Mouse (Mus musculus) cerebellum, adult 2 months (tissue): ENCODE data around the gene Fcgr4. TPM values are rescaled to one million over a fixed set of nuclear protein-coding genes. Genes with fewer than 3 reads are reported as not detected.

Experiments used
- DNase-seq, 2 experiments: peaks; one replicate each; pipeline ENCODE4 v3.0.0; 2021
- H3K27ac ChIP-seq: fragments of 200-500 bp; 2 replicates; pipeline ENCODE4 v1.5.1; 2012; ENCODE audit warnings: low read length, control low read depth, inconsistent platforms; ENCODE audit not compliant: insufficient read depth
- H3K27me3 ChIP-seq: fragments of 200-500 bp; 2 replicates; pipeline ENCODE4 v1.6.1; 2012; ENCODE audit warnings: inconsistent platforms, mild to moderate bottlenecking, low read length, moderate library complexity; ENCODE audit not compliant: control insufficient read depth, insufficient read depth
- H3K4me1 ChIP-seq: fragments of 200-500 bp; 2 replicates; pipeline ENCODE4 v1.6.1; 2011; ENCODE audit warnings: low read length; ENCODE audit not compliant: control insufficient read depth, insufficient read depth
- H3K4me3 ChIP-seq: fragments of 200-500 bp; replicated peaks from 2 replicates; pipeline ENCODE3; 2011; ENCODE audit warnings: mild to moderate bottlenecking, low read depth, low read length, control low read depth; ENCODE audit not compliant: insufficient read depth
- CTCF ChIP-seq: fragments of 200-500 bp; IDR thresholded peaks from 2 replicates; pipeline ENCODE4 v1.5.1; 2011; ENCODE audit warnings: low read depth, mild to moderate bottlenecking, control low read depth, low read length, moderate library complexity, borderline replicate concordance; ENCODE audit not compliant: insufficient read depth
- POLR2A ChIP-seq: fragments of 200-500 bp; IDR thresholded peaks from 2 replicates; pipeline ENCODE4 v1.6.1; 2011; ENCODE audit warnings: low read length, control low read depth, borderline replicate concordance; ENCODE audit not compliant: insufficient read depth
- WGBS: fragments of 180-500 bp; shearing (Covaris S2); methylation state at CpG from one replicate; pipeline ENCODE4 v1.1.7; 2018; 5-methylcytosine and 5-hydroxymethylcytosine counted together
- polyA plus RNA-seq: library from polyadenylated mRNA; depleted of rRNA; stranded (reverse); fragments of >200 nt; gene quantifications from 2 replicates; pipeline ENCODE4 v1.2.3, GENCODE M21; 2012

Gene Fcgr4
- polyA plus RNA-seq, 1 experiment, result 0.18 TPM

DNA sequence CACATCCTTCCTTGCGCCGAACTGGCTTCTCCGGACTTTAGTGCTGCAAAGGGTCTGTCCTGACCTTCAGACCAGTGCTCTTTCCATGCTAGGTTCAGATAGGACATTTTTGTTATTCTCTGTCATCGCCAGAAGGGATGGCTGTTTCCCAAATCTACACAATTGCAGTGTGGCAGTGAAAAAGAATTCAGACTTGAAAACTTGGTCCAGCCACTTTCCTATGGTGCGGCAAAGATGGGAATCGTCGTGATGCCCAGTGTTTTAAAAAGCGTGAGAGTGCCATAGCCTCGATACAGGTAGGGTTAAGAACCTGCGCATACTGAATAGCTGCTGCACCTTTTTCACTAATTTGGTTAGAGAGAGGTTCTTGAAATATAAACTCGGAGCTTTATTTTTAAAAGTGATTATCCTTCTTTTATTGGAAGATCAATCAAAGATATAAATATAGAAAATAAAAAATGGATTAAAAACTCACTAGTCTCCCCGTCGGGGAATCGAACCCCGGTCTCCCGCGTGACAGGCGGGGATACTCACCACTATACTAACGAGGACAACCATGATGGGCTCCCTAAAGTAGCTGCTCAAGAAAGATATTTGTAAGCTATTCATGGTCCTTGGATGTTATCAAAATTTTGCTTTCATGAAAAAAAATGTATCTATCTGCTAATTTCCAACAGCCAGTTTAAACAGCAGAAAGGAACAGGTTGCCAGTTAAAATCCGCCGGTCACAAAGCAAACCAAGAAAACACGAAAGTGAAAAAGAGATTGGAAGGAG is 18.0 kb downstream of the Fcgr4 start:
- H3K4me3 ChIP-seq, result peak overlapping the region; percentile 57
- 3% methylated on average over 22 of the region's 22 CpGs for WGBS

DNA sequence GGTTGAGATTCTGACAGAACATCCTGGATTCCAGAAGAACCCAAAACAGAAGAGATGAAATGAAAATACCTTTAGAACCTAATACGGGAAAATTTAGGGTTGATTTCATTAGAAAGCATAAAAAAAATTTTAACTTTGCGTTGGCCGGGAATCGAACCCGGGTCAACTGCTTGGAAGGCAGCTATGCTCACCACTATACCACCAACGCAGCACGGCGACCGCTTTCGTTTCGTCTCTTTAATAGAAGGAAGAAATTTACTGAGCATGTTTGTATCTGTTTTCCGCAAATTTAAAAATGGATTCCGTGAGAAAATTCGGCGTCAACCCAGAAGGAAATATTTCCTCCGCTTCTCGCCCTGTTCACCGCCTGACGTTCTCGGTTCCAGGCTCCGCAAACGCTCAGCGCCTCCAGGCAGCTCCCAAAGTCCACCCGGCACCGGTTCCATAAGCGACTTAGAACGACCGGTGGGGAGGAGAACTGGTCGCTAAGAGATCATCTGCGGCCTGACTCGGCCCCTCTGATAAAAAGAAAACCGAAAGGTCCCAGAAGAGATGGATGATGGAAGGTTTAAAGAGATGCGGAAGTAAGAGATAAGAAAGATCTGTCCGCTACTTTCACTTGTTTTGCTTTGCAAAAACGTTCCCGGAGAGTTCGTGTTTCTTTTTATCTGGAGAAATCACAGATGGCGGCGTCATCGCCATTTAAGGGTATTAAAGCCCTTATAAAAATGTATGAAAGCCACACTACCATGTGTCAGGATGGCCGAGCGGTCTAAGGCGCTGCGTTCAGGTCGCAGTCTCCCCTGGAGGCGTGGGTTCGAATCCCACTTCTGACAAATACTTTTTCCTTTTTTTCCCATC is 19.4 kb downstream of the Fcgr4 start:
- no peaks in the 10 kb centered on the region for H3K4me1 ChIP-seq
- no peaks in the 10 kb centered on the region for H3K27me3 ChIP-seq
- peak overlapping the region; percentile 89 for H3K4me3 ChIP-seq
- peak; percentile 79 to 87 for DNase-seq
- peak overlapping the region; percentile 79 for H3K27ac ChIP-seq
- TF ChIP-seq CTCF (no peak), POLR2A (no peak)
- WGBS, result under 1% methylated on average over 47 of the region's 47 CpGs

More for the DNA sequence above, 18.0 kb downstream of the Fcgr4 start:
- no peaks in the 10 kb centered on the region for H3K4me1 ChIP-seq
- no peak for TF ChIP-seq POLR2A
- no peak for TF ChIP-seq CTCF
- DNase-seq, result peak; percentile 81 to 87
- H3K27me3 ChIP-seq, result no peaks in the 10 kb centered on the region
- no peak overlapping the region for H3K27ac ChIP-seq

DNA sequence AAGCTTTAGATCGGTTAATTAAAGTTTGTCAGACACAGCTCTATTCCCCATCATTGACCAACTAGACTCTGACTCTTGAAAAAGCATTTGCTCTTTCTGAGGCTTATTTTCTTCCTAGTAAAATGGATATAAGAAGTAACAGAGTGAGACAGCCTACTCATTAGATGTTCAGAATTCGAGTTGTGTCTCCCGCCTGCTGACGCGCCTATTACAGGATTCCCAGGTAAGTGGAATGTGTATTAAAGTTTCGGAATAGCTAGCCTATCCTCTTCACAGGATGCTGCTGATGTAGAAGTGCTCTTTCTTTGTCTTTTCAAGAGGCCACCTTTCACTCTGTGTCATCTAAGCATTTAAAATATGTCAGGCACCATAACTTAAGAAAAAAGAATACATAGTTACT is 20.4 kb downstream of the Fcgr4 start:
- Histone ChIP-seq H3K27ac (no peak overlapping the region), H3K4me3 (no peak overlapping the region), H3K4me1 (no peaks in the 10 kb centered on the region), H3K27me3 (no peaks in the 10 kb centered on the region)
- 82% methylated on average over 6 of the region's 6 CpGs for WGBS
- no peak for DNase-seq
- TF ChIP-seq CTCF, result no peak
- no peak for TF ChIP-seq POLR2A

DNA sequence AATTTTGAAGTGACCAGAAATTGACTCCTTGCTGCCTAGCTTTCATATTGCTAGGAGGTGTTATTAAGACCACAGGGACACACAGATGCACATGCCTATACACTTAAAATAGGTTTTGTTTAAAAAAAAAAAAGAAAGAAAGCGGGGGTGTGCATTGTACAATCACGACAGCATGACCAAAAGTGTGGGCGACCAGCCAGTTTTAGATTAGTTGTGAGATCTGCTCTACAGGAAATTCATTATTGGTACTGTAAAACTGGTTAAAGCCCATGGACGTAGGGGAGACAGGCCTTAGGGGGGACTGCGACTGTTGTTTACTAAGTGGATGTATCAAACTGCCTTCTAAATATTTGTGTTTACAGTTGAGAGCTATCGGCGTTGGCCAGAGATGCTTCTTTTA is 21.2 kb downstream of the Fcgr4 start:
- Histone ChIP-seq H3K4me3 (no peak overlapping the region), H3K4me1 (no peaks in the 10 kb centered on the region), H3K27ac (no peak overlapping the region), H3K27me3 (no peaks in the 10 kb centered on the region)
- WGBS, result 81% methylated on average over 7 of the region's 7 CpGs
- DNase-seq, result no peak
- no peak for TF ChIP-seq POLR2A
- no peak for TF ChIP-seq CTCF

DNA sequence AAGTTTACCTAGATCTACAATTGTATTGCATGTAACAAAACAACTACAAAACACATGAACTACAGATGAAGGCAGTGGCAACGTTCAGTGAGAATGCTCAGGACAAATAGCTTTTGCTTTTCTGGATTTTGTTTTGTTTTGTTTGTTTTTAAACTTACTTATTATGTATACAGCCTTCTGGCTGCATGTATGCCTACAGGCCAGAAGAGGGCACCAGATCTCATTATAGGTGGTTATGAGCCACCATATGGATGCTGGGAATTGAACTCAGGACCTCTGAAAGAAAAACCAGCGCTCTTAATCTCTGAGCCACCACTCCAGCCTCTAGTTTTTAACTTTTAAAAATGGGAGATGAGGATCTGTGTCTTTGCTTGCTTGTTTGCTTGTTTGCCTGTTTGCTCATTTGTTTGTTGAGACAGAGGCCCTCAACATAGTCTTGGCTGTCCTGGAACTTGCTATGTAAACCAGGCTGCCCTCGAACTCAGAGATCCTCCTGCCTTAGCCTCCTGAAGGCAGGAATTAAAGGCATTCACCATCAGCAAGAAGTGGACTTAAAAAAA is 25.0 kb downstream of the Fcgr4 start:
- Histone ChIP-seq H3K27me3 (no peaks in the 10 kb centered on the region), H3K4me1 (no peaks in the 10 kb centered on the region), H3K4me3 (peak overlapping the region; percentile 95), H3K27ac (no peak overlapping the region)
- DNase-seq, result peak in 1 of 2 experiments; percentile 14
- 71% methylated on average over 3 of the region's 3 CpGs for WGBS
- TF ChIP-seq POLR2A (no peak), CTCF (no peak)

DNA sequence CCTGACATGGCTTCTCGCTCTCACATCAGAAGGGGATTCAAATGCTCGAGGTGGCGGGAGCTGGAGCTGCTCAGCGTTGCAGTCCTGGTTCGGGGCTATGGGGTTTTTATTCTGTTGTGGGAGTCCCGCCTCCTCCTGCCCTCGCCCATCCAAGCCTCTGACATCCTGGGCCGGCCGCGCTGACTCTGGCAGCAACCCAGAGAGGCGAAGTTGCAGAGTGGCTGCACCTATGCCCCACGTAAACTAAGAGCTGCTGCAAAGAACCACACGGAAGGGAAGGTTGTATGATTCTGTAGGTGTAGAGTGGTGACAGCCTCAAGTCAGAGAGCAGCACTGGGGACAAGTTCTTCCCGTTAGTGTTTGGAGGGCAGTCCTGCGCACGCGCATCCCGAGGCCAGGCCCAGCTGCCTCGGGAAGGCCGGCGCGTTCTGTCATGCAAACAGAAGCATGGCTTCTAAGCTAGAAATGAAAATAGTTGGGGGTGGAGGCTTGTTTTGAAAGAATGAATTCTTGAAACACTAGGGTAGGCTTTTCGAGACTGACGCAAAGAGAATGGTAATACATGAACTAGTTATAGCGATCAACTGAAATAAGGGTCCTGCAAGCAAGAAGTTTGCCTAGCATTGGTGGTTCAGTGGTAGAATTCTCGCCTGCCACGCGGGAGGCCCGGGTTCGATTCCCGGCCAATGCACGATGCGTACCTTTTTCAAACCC is 25.8 kb downstream of the Fcgr4 start:
- TF ChIP-seq POLR2A (peak; percentile 14; the same call in 1 of the 2 replicates), CTCF (no peak)
- Histone ChIP-seq H3K27me3 (no peaks in the 10 kb centered on the region), H3K4me1 (no peaks in the 10 kb centered on the region), H3K27ac (peak overlapping the region; percentile 74), H3K4me3 (peak overlapping the region; percentile 95)
- WGBS, result under 1% methylated on average over 33 of the region's 33 CpGs
- peak; percentile 89 to 91 for DNase-seq

DNA sequence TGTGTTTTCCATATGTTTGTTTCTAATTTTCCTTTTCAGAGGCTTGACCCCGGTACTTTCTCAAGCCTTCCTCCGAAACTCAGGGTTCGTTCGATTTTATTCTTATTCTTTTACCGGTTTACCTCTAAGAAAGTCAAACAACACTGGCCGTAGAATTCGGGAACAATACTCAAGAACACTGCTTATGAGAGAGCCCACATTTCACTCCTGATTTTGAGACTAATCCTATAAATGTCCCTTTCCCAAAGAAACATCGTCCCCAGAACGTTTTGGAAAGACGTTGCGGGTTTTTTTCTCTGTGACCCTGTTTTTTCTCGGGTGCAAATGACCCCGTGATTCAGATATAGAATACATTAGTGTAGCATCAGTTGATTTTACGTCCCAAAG is 26.4 kb downstream of the Fcgr4 start:
- 2% methylated on average over 14 of the region's 14 CpGs for WGBS
- DNase-seq, result no peak
- Histone ChIP-seq H3K4me3 (peak overlapping the region; percentile 95), H3K4me1 (no peaks in the 10 kb centered on the region), H3K27ac (no peak overlapping the region), H3K27me3 (no peaks in the 10 kb centered on the region)
- no peak for TF ChIP-seq POLR2A
- no peak for TF ChIP-seq CTCF
